20 mouse cellular contexts compared by ENCODE assay signal in genomic region chr5:111063991-111064390, GRCm38 (mm10).
A peak's percentile ranks its signal among the peaks of the same experiment; 100 is the strongest.
DNase-seq lines count a peak whose midpoint lies in the region; ATAC-seq and TF ChIP-seq lines count a peak whose summit lies in the region.
"Had no signal": no experiment of that assay in that cellular context is flagged by ENCODE, and none has a peak within 500 bp of the region (broad histone marks: within the 10 kb centered on the region; RNA-seq: fewer than 3 reads in every experiment).

No protein-coding gene starts in this region.

- H3K9me3 ChIP-seq in midbrain, embryonic 15.5 days = no peaks in the 10 kb centered on the region
- no peaks in the 10 kb centered on the region for H3K9me3 ChIP-seq in midbrain, postnatal 0 days (ENCODE audit: low read length)
- no peaks in the 10 kb centered on the region for H3K9me3 ChIP-seq in forebrain, embryonic 12.5 days
- H3K9me3 ChIP-seq in forebrain, embryonic 15.5 days = no peaks in the 10 kb centered on the region
- H3K9me3 ChIP-seq: embryonic facial prominence, embryonic 12.5 days; G1E; heart, embryonic 15.5 days; hindbrain, embryonic 15.5 days had no signal

- H3K4me1 ChIP-seq in midbrain, embryonic 15.5 days = peaks cover 40% of the 10 kb centered on the region
- H3K4me1 ChIP-seq in midbrain, postnatal 0 days (ENCODE audit: insufficient read depth, low read length) = peaks cover 5% of the 10 kb centered on the region; the same call in 1 of the 2 replicates
- peaks cover 35% of the 10 kb centered on the region for H3K4me1 ChIP-seq in forebrain, embryonic 12.5 days
- H3K4me1 ChIP-seq in forebrain, embryonic 15.5 days = peaks cover 71% of the 10 kb centered on the region
- no peaks in the 10 kb centered on the region for H3K4me1 ChIP-seq in lung, adult 2 months (ENCODE audit: control insufficient read depth, insufficient read depth, low read length)

- no peak for DNase-seq in midbrain, postnatal 0 days (ENCODE audit: low spot score)
- no peak for DNase-seq in ovary, adult 18-20 months (ENCODE audit: low spot score)
- no peak for DNase-seq in lung, adult 2 months
- DNase-seq: adrenal gland, adult 8-10 months; adrenal gland, postnatal 36 days; cerebellum, adult 11 months; cerebellum, adult 9-10 months; cerebellum, postnatal 25 days; gastrocnemius, postnatal 36 days; heart, adult 18-20 months; heart, postnatal 14 days; kidney, adult 11 months had no signal

- H3K4me2 ChIP-seq in midbrain, embryonic 15.5 days = no peak overlapping the region
- no peak overlapping the region for H3K4me2 ChIP-seq in midbrain, postnatal 0 days (ENCODE audit: low read depth, low read length, poor library complexity, severe bottlenecking)
- no peak overlapping the region for H3K4me2 ChIP-seq in forebrain, embryonic 12.5 days
- no peak overlapping the region for H3K4me2 ChIP-seq in forebrain, embryonic 15.5 days (replicated peaks)
- H3K4me2 ChIP-seq: embryonic facial prominence, embryonic 12.5 days; heart, embryonic 11.5 days; heart, embryonic 15.5 days; hindbrain, embryonic 15.5 days had no signal

- no peak overlapping the region for H3K4me3 ChIP-seq in midbrain, embryonic 15.5 days
- no peak overlapping the region for H3K4me3 ChIP-seq in midbrain, postnatal 0 days (ENCODE audit: low read depth, low read length)
- H3K4me3 ChIP-seq in forebrain, embryonic 12.5 days (replicated peaks) = no peak overlapping the region
- H3K4me3 ChIP-seq in forebrain, embryonic 15.5 days = no peak overlapping the region
- no peak overlapping the region for H3K4me3 ChIP-seq in lung, adult 2 months (replicated peaks; ENCODE audit: extremely low read depth, low read depth, low read length)
- H3K4me3 ChIP-seq: embryonic facial prominence, embryonic 12.5 days; heart, embryonic 15.5 days; hindbrain, embryonic 15.5 days had no signal

- TF ChIP-seq CTCF in midbrain, postnatal 0 days (IDR thresholded peaks at IDR 0.05) = no peak
- TF ChIP-seq CTCF in lung, adult 2 months (IDR thresholded peaks at IDR 0.05; ENCODE audit: insufficient read depth, low read length) = no peak

- no peaks in the 10 kb centered on the region for H3K36me3 ChIP-seq in midbrain, embryonic 15.5 days (replicated peaks)
- no peaks in the 10 kb centered on the region for H3K36me3 ChIP-seq in midbrain, postnatal 0 days (ENCODE audit: insufficient read depth, low read length)
- H3K36me3 ChIP-seq in forebrain, embryonic 12.5 days (replicated peaks) = no peaks in the 10 kb centered on the region
- no peaks in the 10 kb centered on the region for H3K36me3 ChIP-seq in forebrain, embryonic 15.5 days
- H3K36me3 ChIP-seq: embryonic facial prominence, embryonic 12.5 days; G1E; heart, embryonic 15.5 days; hindbrain, embryonic 15.5 days had no signal

- no peak for ATAC-seq in midbrain, embryonic 15.5 days (replicated peaks)
- no peak for ATAC-seq in midbrain, postnatal 0 days (ENCODE audit: low FRiP score)
- ATAC-seq in forebrain, embryonic 12.5 days (ENCODE audit: low FRiP score) = 0 out of 2 replicates have a peak, but pooled peaks have one; percentile 17
- ATAC-seq in forebrain, embryonic 15.5 days (replicated peaks) = peak; percentile 65; the same call in 1 of the 2 replicates

- H3K9ac ChIP-seq in midbrain, embryonic 15.5 days = no peak overlapping the region
- H3K9ac ChIP-seq in midbrain, postnatal 0 days (replicated peaks; ENCODE audit: low read length, poor library complexity, severe bottlenecking) = no peak overlapping the region
- no peak overlapping the region for H3K9ac ChIP-seq in forebrain, embryonic 12.5 days
- H3K9ac ChIP-seq in forebrain, embryonic 15.5 days (replicated peaks) = no peak overlapping the region
- H3K9ac ChIP-seq: embryonic facial prominence, embryonic 12.5 days; heart, embryonic 15.5 days; hindbrain, embryonic 15.5 days had no signal

- H3K27ac ChIP-seq in midbrain, embryonic 15.5 days = peak overlapping the region; percentile 32; the same call in 1 of the 2 replicates
- no peak overlapping the region for H3K27ac ChIP-seq in midbrain, postnatal 0 days (ENCODE audit: low read depth, low read length)
- H3K27ac ChIP-seq in forebrain, embryonic 12.5 days = peak overlapping the region; percentile 70
- H3K27ac ChIP-seq in forebrain, embryonic 15.5 days (replicated peaks) = peak overlapping the region; percentile 72
- H3K27ac ChIP-seq: embryonic facial prominence, embryonic 12.5 days; heart, embryonic 15.5 days; hindbrain, embryonic 15.5 days had no signal

- no peaks in the 10 kb centered on the region for H3K27me3 ChIP-seq in midbrain, embryonic 15.5 days (replicated peaks)
- no peaks in the 10 kb centered on the region for H3K27me3 ChIP-seq in midbrain, postnatal 0 days (ENCODE audit: insufficient read depth, low read length)
- H3K27me3 ChIP-seq in forebrain, embryonic 12.5 days = no peaks in the 10 kb centered on the region
- no peaks in the 10 kb centered on the region for H3K27me3 ChIP-seq in forebrain, embryonic 15.5 days
- H3K27me3 ChIP-seq: embryonic facial prominence, embryonic 12.5 days; hindbrain, embryonic 15.5 days had no signal

- 78% methylated on average over 3 of the region's 3 CpGs for WGBS in midbrain, embryonic 15.5 days
- WGBS in midbrain, postnatal 0 days = 82% methylated on average over 3 of the region's 3 CpGs
- WGBS in forebrain, embryonic 12.5 days = 57% methylated on average over 3 of the region's 3 CpGs
- WGBS in forebrain, embryonic 15.5 days = 32% methylated on average over 3 of the region's 3 CpGs
- WGBS in lung, adult 2 months = 87% methylated on average over 3 of the region's 3 CpGs

- no peak for TF ChIP-seq POLR2A in lung, adult 2 months (IDR thresholded peaks at IDR 0.05; ENCODE audit: borderline replicate concordance, extremely low read depth, low read depth, low read length)

Comparison
In these comparisons a context has a peak if more than half of its experiments do, and no peak if none do; other contexts are left out.
1. ATAC-seq: peak in forebrain, embryonic 12.5 days (single experiment) and forebrain, embryonic 15.5 days (single experiment); none in midbrain, embryonic 15.5 days (single experiment) and midbrain, postnatal 0 days (single experiment).